Comparison of ENCODE assay signal across 27 mouse cellular contexts in genomic region chr4:154056661-154057060, GRCm38 (mm10). TPM values are rescaled to one million over a fixed set of nuclear protein-coding genes. Genes with fewer than 3 reads are reported as not detected.
DNase-seq lines count a peak whose midpoint lies in the region; ATAC-seq lines count a peak whose summit lies in the region.
"Had no signal": no experiment of that assay in that cellular context is flagged by ENCODE, and none has a peak within 500 bp of the region (broad histone marks: within the 10 kb centered on the region; RNA-seq: fewer than 3 reads in every experiment).

No protein-coding gene starts in this region.

- DNase-seq in heart, adult 18-20 months = peak; percentile 37 to 42
- peak; percentile 21 for DNase-seq in lung, postnatal 10 days
- no peak for DNase-seq in lung, adult 18-20 months
- DNase-seq in embryonic facial prominence, embryonic 14.5 days (ENCODE audit: low spot score) = peak; percentile 59
- DNase-seq in heart, postnatal 4 days = peak; percentile 48
- no peak for DNase-seq in embryo, embryonic 10.5 days (ENCODE audit: low spot score)
- DNase-seq: adrenal gland, postnatal 25 days; cerebellum, adult 2 months; right cerebral cortex, postnatal 14 days; spleen, adult 18-20 months; thymus, adult 18-20 months; thymus, postnatal 4 days had no signal

- no peak overlapping the region for H3K4me2 ChIP-seq in heart, embryonic 12.5 days
- H3K4me2 ChIP-seq in embryonic facial prominence, embryonic 14.5 days (ENCODE audit: low read depth, low read length) = no peak overlapping the region
- H3K4me2 ChIP-seq: forebrain, embryonic 12.5 days; hindbrain, embryonic 15.5 days; liver, embryonic 15.5 days; midbrain, embryonic 13.5 days had no signal

- H3K9me3 ChIP-seq in heart, embryonic 12.5 days (replicated peaks) = no peaks in the 10 kb centered on the region
- H3K9me3 ChIP-seq in embryonic facial prominence, embryonic 14.5 days (ENCODE audit: control insufficient read depth, low read length) = no peaks in the 10 kb centered on the region
- H3K9me3 ChIP-seq: forebrain, embryonic 12.5 days; hindbrain, embryonic 15.5 days; liver, embryonic 15.5 days; midbrain, embryonic 13.5 days had no signal

- no peak overlapping the region for H3K27ac ChIP-seq in heart, embryonic 12.5 days (ENCODE audit: poor library complexity, severe bottlenecking)
- peak overlapping the region; percentile 61 for H3K27ac ChIP-seq in embryonic facial prominence, embryonic 14.5 days (replicated peaks; ENCODE audit: low read depth, low read length)
- H3K27ac ChIP-seq: forebrain, embryonic 12.5 days; hindbrain, embryonic 15.5 days; liver, embryonic 15.5 days; midbrain, embryonic 13.5 days had no signal

- ATAC-seq in heart, embryonic 12.5 days (ENCODE audit: insufficient number of reproducible peaks, low FRiP score) = no peak
- ATAC-seq in embryonic facial prominence, embryonic 14.5 days (ENCODE audit: low read depth) = no peak
- ATAC-seq: intestine, postnatal 0 days; lung, postnatal 0 days; midbrain, embryonic 13.5 days had no signal

- H3K4me3 ChIP-seq in heart, embryonic 12.5 days = no peak overlapping the region
- no peak overlapping the region for H3K4me3 ChIP-seq in embryonic facial prominence, embryonic 14.5 days (ENCODE audit: low read depth, low read length)
- H3K4me3 ChIP-seq: forebrain, embryonic 12.5 days; hindbrain, embryonic 15.5 days; liver, embryonic 15.5 days; midbrain, embryonic 13.5 days had no signal

- H3K36me3 ChIP-seq in heart, embryonic 12.5 days = no peaks in the 10 kb centered on the region
- H3K36me3 ChIP-seq in embryonic facial prominence, embryonic 14.5 days (ENCODE audit: control insufficient read depth, insufficient read depth, low read length) = no peaks in the 10 kb centered on the region
- H3K36me3 ChIP-seq: forebrain, embryonic 12.5 days; hindbrain, embryonic 15.5 days; liver, embryonic 15.5 days; midbrain, embryonic 13.5 days had no signal

- no peak overlapping the region for H3K9ac ChIP-seq in heart, embryonic 12.5 days
- H3K9ac ChIP-seq in embryonic facial prominence, embryonic 14.5 days (ENCODE audit: low read depth, low read length) = no peak overlapping the region
- H3K9ac ChIP-seq: forebrain, embryonic 12.5 days; hindbrain, embryonic 15.5 days; liver, embryonic 15.5 days; midbrain, embryonic 13.5 days had no signal

- no peaks in the 10 kb centered on the region for H3K4me1 ChIP-seq in heart, embryonic 12.5 days (replicated peaks)
- H3K4me1 ChIP-seq in embryonic facial prominence, embryonic 14.5 days (ENCODE audit: control insufficient read depth, insufficient read depth, low read length) = 0 out of 2 replicates have a peak, but pooled peaks cover 4% of the 10 kb centered on the region
- H3K4me1 ChIP-seq: forebrain, embryonic 12.5 days; hindbrain, embryonic 15.5 days; liver, embryonic 15.5 days; midbrain, embryonic 13.5 days had no signal

- H3K27me3 ChIP-seq in heart, embryonic 12.5 days (replicated peaks) = peaks cover 42% of the 10 kb centered on the region
- H3K27me3 ChIP-seq in embryonic facial prominence, embryonic 14.5 days (replicated peaks; ENCODE audit: control insufficient read depth, insufficient read depth, low read length) = no peaks in the 10 kb centered on the region
- H3K27me3 ChIP-seq: hindbrain, embryonic 15.5 days; midbrain, embryonic 13.5 days had no signal

- 24% methylated on average over 2 of the region's 2 CpGs for WGBS in heart, embryonic 12.5 days
- WGBS in embryonic facial prominence, embryonic 14.5 days = 27% methylated on average over 2 of the region's 2 CpGs

RNA-seq across cellular contexts. Expression of gene Ccdc27, which starts 14.2 kb away (rescaled TPM):
- total RNA-seq in heart, adult 18-20 months (2021) = not detected
- 0.09 and 0.10 TPM in 2 replicates for polyA plus RNA-seq in heart, embryonic 12.5 days (2016; fragmentation: Nextera tagmentation; extraction: Ambion mirVana)
- 0.09 TPM in 1 of 2 replicates, not detected in the other for polyA plus RNA-seq in embryonic facial prominence, embryonic 14.5 days (2014; fragmentation: Nextera tagmentation; extraction: Ambion mirVana)
- not detected for total RNA-seq in heart, postnatal 4 days (2021)
- total RNA-seq: adrenal gland, postnatal 25 days; gastrocnemius, postnatal 4 days; heart, postnatal 36 days; megakaryocyte progenitor cell, adult 5-6 weeks had no signal
- polyA plus RNA-seq: cerebellum, adult 2 months; embryonic facial prominence, embryonic 11.5 days; forebrain, embryonic 12.5 days; frontal cortex, adult 2 months; hindbrain, embryonic 15.5 days; large intestine, adult 2 months; limb, embryonic 14.5 days; lung, postnatal 0 days; midbrain, embryonic 13.5 days; neural tube, embryonic 14.5 days had no signal

RNA-seq across cellular contexts. Expression of gene Smim1, which starts 30.6 kb away (rescaled TPM):
- 1 to 10 TPM; 5.4 to 5.6 TPM for total RNA-seq in heart, adult 18-20 months (2021)
- polyA plus RNA-seq in heart, embryonic 12.5 days (2016; fragmentation: Nextera tagmentation; extraction: Ambion mirVana) = 64.6 and 77.0 TPM in 2 replicates
- 34.3 TPM in 2 replicates for polyA plus RNA-seq in embryonic facial prominence, embryonic 14.5 days (2014; fragmentation: Nextera tagmentation; extraction: Ambion mirVana)
- total RNA-seq in heart, postnatal 4 days (2021) = 10 to 100 TPM; 11.7 to 14.8 TPM

RNA-seq across cellular contexts. Expression of gene Lrrc47, which starts 45.1 kb away (rescaled TPM):
- total RNA-seq in heart, adult 18-20 months (2021) = 10 to 100 TPM; 38.4 to 41.6 TPM
- polyA plus RNA-seq in heart, embryonic 12.5 days (2016; fragmentation: Nextera tagmentation; extraction: Ambion mirVana) = 21.8 and 27.2 TPM in 2 replicates
- polyA plus RNA-seq in embryonic facial prominence, embryonic 14.5 days (2014; fragmentation: Nextera tagmentation; extraction: Ambion mirVana) = 11.6 and 11.9 TPM in 2 replicates
- total RNA-seq in heart, postnatal 4 days (2021) = 10 to 100 TPM; 45.8 to 46.7 TPM

Comparison
In these comparisons a context has a peak if more than half of its experiments do, and no peak if none do; other contexts are left out.
1. DNase-seq: peak in heart, adult 18-20 months (2 of 2), lung, postnatal 10 days (single experiment), embryonic facial prominence, embryonic 14.5 days (single experiment) and heart, postnatal 4 days (single experiment); none in lung, adult 18-20 months (0 of 2) and embryo, embryonic 10.5 days (single experiment).